ENCODE assay signal across 12 mouse cellular contexts in genomic region chr7:37977676-37978075, GRCm38 (mm10).
"Had no signal": no experiment of that assay in that cellular context is flagged by ENCODE, and none has a peak within 500 bp of the region (broad histone marks: within the 10 kb centered on the region; RNA-seq: fewer than 3 reads in every experiment).

No protein-coding gene starts in this region.

- DNase-seq: kidney, adult 9 months; kidney, postnatal 25 days; layer of hippocampus, adult 9-11 months; liver, embryonic 13.5 days; lung, adult 2 months; lung, postnatal 14 days; lung, postnatal 4 days; midbrain, embryonic 14.5 days; retina, postnatal 1 day; right cerebral cortex, postnatal 25 days; spleen, adult 18-20 months; thymus, postnatal 4 days had no signal
